Mouse (Mus musculus): Measurements from ENCODE around the gene Lama5. TPM values are rescaled to one million over a fixed set of nuclear protein-coding genes. Genes with fewer than 3 reads are reported as not detected.

Lama5 gene
- polyA plus RNA-seq, 1 experiment from 2014 or later = 54.1 TPM

DNA sequence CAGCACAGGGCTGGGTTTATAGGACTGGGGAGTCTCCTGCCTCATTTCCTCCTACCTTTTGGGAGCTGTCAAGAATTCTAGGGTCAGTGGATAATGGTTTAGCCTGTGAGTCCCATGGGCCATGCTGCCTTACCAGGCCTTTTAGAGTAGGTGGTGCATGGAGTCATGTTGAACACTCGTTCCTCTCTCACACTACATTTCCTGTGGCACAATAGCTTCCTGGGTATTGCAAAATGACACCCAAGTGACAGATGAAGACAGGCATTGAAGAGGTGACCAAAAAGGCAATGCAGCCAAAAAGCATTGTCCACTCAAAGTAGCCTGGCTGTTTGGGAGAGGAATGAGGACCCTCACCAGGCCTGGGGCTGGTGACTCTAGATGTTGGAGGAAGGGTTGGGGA, 98.0 kb downstream of the Lama5 start:
- WGBS = 68% methylated on average over 1 of the region's 1 CpGs

More for the DNA sequence above, 98.0 kb downstream of the Lama5 start:
- Histone ChIP-seq H3K4me1 (ENCODE audit: control insufficient read depth, insufficient read depth, low read length) (peaks cover 7% of the 10 kb centered on the region; the same call in 1 of the 2 replicates), H3K27ac (ENCODE audit: low read depth, low read length) (no peak overlapping the region), H3K9me3 (ENCODE audit: control insufficient read depth, low read length) (peaks cover 4% of the 10 kb centered on the region; the same call in 1 of the 2 replicates), H3K4me3 (ENCODE audit: low read length) (no peak overlapping the region), H3K9ac (ENCODE audit: low read depth, low read length) (no peak overlapping the region), H3K27me3 (ENCODE audit: control insufficient read depth, insufficient read depth, low read length) (no peaks in the 10 kb centered on the region), H3K36me3 (ENCODE audit: control insufficient read depth, insufficient read depth, low read length) (no peaks in the 10 kb centered on the region; the same call in 1 of the 2 replicates), H3K4me2 (replicated peaks; ENCODE audit: low read depth, low read length) (no peak overlapping the region)
- ATAC-seq (ENCODE audit: low FRiP score, low TSS enrichment) = no peak

Small RNA genes within 50 kb of the gene (microRNA-seq; reads per million reads assigned to microRNA genes)
- gene Mir3091 (not detected), gene Mir7005 (not detected)

Other genes with a start within 250 kb of the Lama5 start
- 5.9 and 6.0 TPM in 2 replicates for gene Taf4, start 249.2 kb downstream of the Lama5 start, polyA plus RNA-seq (2014; fragmentation: Nextera tagmentation; extraction: Ambion mirVana)
- gene Lsm14b, start 200.9 kb downstream of the Lama5 start, polyA plus RNA-seq (2014; fragmentation: Nextera tagmentation; extraction: Ambion mirVana) = 8.6 and 18.3 TPM in 2 replicates
- gene Psma7, start 183.4 kb downstream of the Lama5 start, polyA plus RNA-seq (2014; fragmentation: Nextera tagmentation; extraction: Ambion mirVana) = 713 and 771 TPM in 2 replicates
- gene Ss18l1, start 183.3 kb downstream of the Lama5 start, polyA plus RNA-seq (2014; fragmentation: Nextera tagmentation; extraction: Ambion mirVana) = 3.5 and 6.9 TPM in 2 replicates
- gene Mtg2, start 155.3 kb downstream of the Lama5 start, polyA plus RNA-seq (2014; fragmentation: Nextera tagmentation; extraction: Ambion mirVana) = 24.6 and 28.6 TPM in 2 replicates
- gene Hrh3, start 121.4 kb downstream of the Lama5 start, polyA plus RNA-seq (2014; fragmentation: Nextera tagmentation; extraction: Ambion mirVana) = not detected in 2 replicates
- gene Osbpl2, start 106.6 kb downstream of the Lama5 start, polyA plus RNA-seq (2014; fragmentation: Nextera tagmentation; extraction: Ambion mirVana) = 18.4 and 34.4 TPM in 2 replicates
- 159 and 160 TPM in 2 replicates for gene Adrm1, start 54.4 kb downstream of the Lama5 start, polyA plus RNA-seq (2014; fragmentation: Nextera tagmentation; extraction: Ambion mirVana)
- gene Rps21, start 31.5 kb upstream of the Lama5 start, polyA plus RNA-seq (2014; fragmentation: Nextera tagmentation; extraction: Ambion mirVana) = 730 and 1,037 TPM in 2 replicates
- gene Cables2, start 47.6 kb upstream of the Lama5 start, polyA plus RNA-seq (2014; fragmentation: Nextera tagmentation; extraction: Ambion mirVana) = 13.3 and 21.1 TPM in 2 replicates
- 0.37 and 1.1 TPM in 2 replicates for gene Rbbp8nl, start 64.0 kb upstream of the Lama5 start, polyA plus RNA-seq (2014; fragmentation: Nextera tagmentation; extraction: Ambion mirVana)
- gene Gata5, start 108.8 kb upstream of the Lama5 start, polyA plus RNA-seq (2014; fragmentation: Nextera tagmentation; extraction: Ambion mirVana) = 3.5 and 4.5 TPM in 2 replicates
- 1.1 and 1.9 TPM in 2 replicates for gene Slco4a1, start 230.4 kb upstream of the Lama5 start, polyA plus RNA-seq (2014; fragmentation: Nextera tagmentation; extraction: Ambion mirVana)

All from kidney, embryonic 14.5 days (tissue).